Mouse (Mus musculus) right cerebral cortex, postnatal 36 days (tissue): ENCODE data around the gene Exoc3l4.
A peak's percentile ranks its signal among the peaks of the same experiment; 100 is the strongest.

ENCODE experiments used
- DNase-seq, 2 experiments: peaks; one replicate each; pipeline ENCODE4 v3.0.0; 2022; ENCODE audit warnings: low spot score in 2 of 2, mixed read lengths in 1 of 2

The Exoc3l4 gene

GRCm38 (mm10) chr12:111411631-111412355, 5.0 kb upstream of the Exoc3l4 start:
- DNase-seq = no peak

GRCm38 (mm10) chr12:111412581-111413284, 4.1 kb upstream of the Exoc3l4 start:
- DNase-seq = no peak

GRCm38 (mm10) chr12:111413300-111413699, 3.5 kb upstream of the Exoc3l4 start:
- DNase-seq = peak; percentile 79

- no peak for DNase-seq
These were observed 3.1 kb downstream of the Exoc3l4 start for GRCm38 (mm10) chr12:111419918-111420317.

GRCm38 (mm10) chr12:111420946-111421709, 4.3 kb downstream of the Exoc3l4 start:
- DNase-seq = no peak

- DNase-seq = no peak
These were observed 6.0 kb downstream of the Exoc3l4 start for GRCm38 (mm10) chr12:111422852-111423251.

- DNase-seq = no peak
These were observed 6.8 kb downstream of the Exoc3l4 start for GRCm38 (mm10) chr12:111423570-111424129.

GRCm38 (mm10) chr12:111424547-111424946, 7.7 kb downstream of the Exoc3l4 start:
- no peak for DNase-seq

- DNase-seq = peak; percentile 62 to 74
These were observed 8.4 kb downstream of the Exoc3l4 start for GRCm38 (mm10) chr12:111425258-111425657.

GRCm38 (mm10) chr12:111425789-111426460, 9.1 kb downstream of the Exoc3l4 start:
- DNase-seq = peak; percentile 73 to 80

- no peak for DNase-seq
These were observed 10.8 kb downstream of the Exoc3l4 start for GRCm38 (mm10) chr12:111427438-111428113.

- DNase-seq = no peak
These were observed 11.5 kb downstream of the Exoc3l4 start for GRCm38 (mm10) chr12:111428364-111428763.

- DNase-seq = no peak
These were observed 12.4 kb downstream of the Exoc3l4 start for GRCm38 (mm10) chr12:111428961-111429911.

GRCm38 (mm10) chr12:111430049-111430867, 13.4 kb downstream of the Exoc3l4 start:
- no peak for DNase-seq

GRCm38 (mm10) chr12:111430868-111431817, 14.3 kb downstream of the Exoc3l4 start:
- DNase-seq = no peak

- DNase-seq = no peak
These were observed 15.3 kb downstream of the Exoc3l4 start for GRCm38 (mm10) chr12:111432097-111432496.

- no peak for DNase-seq
These were observed 16.0 kb downstream of the Exoc3l4 start for GRCm38 (mm10) chr12:111432751-111433331.
